Mouse (Mus musculus) intestine, embryonic 16.5 days (tissue): ENCODE measurements at regions not wholly inside any gene's neighbourhood (a gene's known extent, or its start where the extent isn't known, plus 50 kb on each side); places are given as distances from the start of the nearest gene placed in this dataset.
A peak's percentile ranks its signal among the peaks of the same experiment; 100 is the strongest.

Experiments used
- ATAC-seq: fragments of 200-750 bp; cut with Nextera tagmentation; 2 replicates; pipeline ENCODE4 v1.8.0; 2017; ENCODE audit warnings: moderate TSS enrichment, moderate library complexity
- H3K27ac ChIP-seq: fragments of 300-500 bp; sonication (generic); 2 replicates; pipeline ENCODE4 v1.5.1; 2014; ENCODE audit warnings: mild to moderate bottlenecking, low read length
- H3K27me3 ChIP-seq: fragments of 300-500 bp; sonication (generic); replicated peaks from 2 replicates; pipeline ENCODE4 v1.6.1; 2014; ENCODE audit warnings: low read length, control low read depth, mixed read lengths; ENCODE audit not compliant: control insufficient read depth, insufficient read depth
- H3K36me3 ChIP-seq: fragments of 300-500 bp; sonication (generic); 2 replicates; pipeline ENCODE4 v1.6.1; 2014; ENCODE audit warnings: low read length, control low read depth; ENCODE audit not compliant: control insufficient read depth, insufficient read depth
- H3K4me1 ChIP-seq: fragments of 300-500 bp; sonication (generic); 2 replicates; pipeline ENCODE4 v1.6.1; 2014; ENCODE audit warnings: low read length, control low read depth, mixed read lengths; ENCODE audit not compliant: control insufficient read depth, insufficient read depth
- H3K4me2 ChIP-seq: fragments of 300-500 bp; sonication (generic); 2 replicates; pipeline ENCODE4 v1.6.1; 2014; ENCODE audit warnings: low read depth, low read length, control low read depth
- H3K4me3 ChIP-seq: fragments of 300-500 bp; sonication (generic); 2 replicates; pipeline ENCODE4 v1.5.1; 2014; ENCODE audit warnings: mild to moderate bottlenecking, low read length
- H3K9ac ChIP-seq: fragments of 300-500 bp; sonication (generic); 2 replicates; pipeline ENCODE4 v1.6.1; 2014; ENCODE audit warnings: low read depth, low read length
- H3K9me3 ChIP-seq: fragments of 300-500 bp; sonication (generic); 2 replicates; pipeline ENCODE4 v1.6.1; 2016; ENCODE audit warnings: low read length, control low read depth; ENCODE audit not compliant: control insufficient read depth
- WGBS: fragments of 180-500 bp; shearing (Covaris S2); extraction: QIAGEN DNeasy Blood & Tissue Kit; methylation state at CpG from one replicate; pipeline ENCODE4 v1.1.7; 2014; 5-methylcytosine and 5-hydroxymethylcytosine counted together

DNA sequence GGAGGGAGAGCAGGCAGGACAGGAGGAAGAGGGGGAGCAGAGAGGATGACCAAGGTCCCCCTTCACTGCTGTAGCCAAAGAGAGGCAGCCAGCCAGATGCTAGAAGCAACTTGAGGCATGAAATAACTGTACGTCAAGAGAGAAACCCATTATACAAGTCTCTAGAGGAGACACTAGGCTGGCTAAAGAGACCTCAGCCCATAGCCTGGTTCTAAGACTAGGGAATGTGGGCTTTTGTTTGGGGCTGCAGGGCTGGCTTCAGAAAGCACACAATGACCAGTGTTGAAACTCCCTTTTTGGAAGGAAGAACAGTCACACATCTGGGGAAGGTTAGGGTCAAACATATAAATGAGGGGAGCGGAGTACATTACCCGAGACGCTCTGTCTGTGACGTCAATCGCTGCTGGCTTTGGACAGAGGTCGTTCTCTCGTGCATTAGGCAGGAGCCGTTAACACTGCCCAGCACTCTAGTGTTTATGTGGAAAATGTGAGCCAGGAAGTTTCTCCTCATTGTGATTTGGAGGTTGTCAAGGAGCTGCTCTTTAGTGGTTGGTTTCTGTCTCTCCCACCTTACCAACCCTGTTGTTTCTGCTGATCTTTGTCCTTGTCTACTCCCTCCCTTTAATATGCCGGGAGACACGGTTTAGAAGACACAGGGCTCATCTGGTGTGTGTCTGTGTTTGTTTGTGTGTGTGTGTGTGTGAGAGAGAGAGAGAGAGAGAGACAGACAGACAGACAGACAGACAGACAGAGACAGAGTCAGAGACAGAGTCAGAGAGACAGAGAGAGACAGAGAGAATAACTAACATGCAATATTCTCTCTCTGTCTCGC is 57.5 kb upstream of the Gm45716 start:
- WGBS = 22% methylated on average over 12 of the region's 12 CpGs
- peak overlapping the region; percentile 31 for H3K4me2 ChIP-seq
- peaks cover 7% of the 10 kb centered on the region for H3K4me1 ChIP-seq
- H3K9ac ChIP-seq = no peak overlapping the region
- no peaks in the 10 kb centered on the region for H3K9me3 ChIP-seq
- ATAC-seq = peak; percentile 64; the same call in 1 of the 2 replicates
- H3K4me3 ChIP-seq = no peak overlapping the region
- H3K27ac ChIP-seq = 0 out of 2 replicates have a peak overlapping the region, but pooled peaks have one; percentile 17
- H3K36me3 ChIP-seq = no peaks in the 10 kb centered on the region
- H3K27me3 ChIP-seq = no peaks in the 10 kb centered on the region

DNA sequence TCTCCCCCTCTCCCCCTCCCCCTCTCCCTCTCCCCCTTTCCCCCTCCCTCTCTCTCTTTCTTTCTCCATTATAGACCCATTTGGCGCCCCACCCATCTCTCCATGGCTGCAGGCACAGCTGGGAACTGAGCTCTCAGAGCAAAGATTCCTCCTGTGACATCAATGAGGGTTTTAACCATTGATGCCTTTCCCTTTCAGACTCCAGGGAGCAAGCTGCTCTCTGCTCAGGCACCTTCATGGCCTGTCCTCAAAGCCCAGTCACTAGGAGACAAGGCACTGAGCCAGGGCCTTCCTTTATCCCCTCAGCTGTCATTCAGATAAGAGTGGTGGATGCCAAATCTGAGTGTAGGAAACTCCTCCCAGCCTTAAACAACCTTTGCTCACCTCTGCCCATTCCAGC is 56.8 kb upstream of the Gm45716 start:
- Histone ChIP-seq H3K4me3 (no peak overlapping the region), H3K27ac (no peak overlapping the region), H3K36me3 (no peaks in the 10 kb centered on the region), H3K9ac (no peak overlapping the region), H3K9me3 (no peaks in the 10 kb centered on the region), H3K27me3 (no peaks in the 10 kb centered on the region), H3K4me1 (peaks cover 7% of the 10 kb centered on the region), H3K4me2 (no peak overlapping the region)
- ATAC-seq = no peak
- WGBS = 50% methylated on average over 1 of the region's 1 CpGs

DNA sequence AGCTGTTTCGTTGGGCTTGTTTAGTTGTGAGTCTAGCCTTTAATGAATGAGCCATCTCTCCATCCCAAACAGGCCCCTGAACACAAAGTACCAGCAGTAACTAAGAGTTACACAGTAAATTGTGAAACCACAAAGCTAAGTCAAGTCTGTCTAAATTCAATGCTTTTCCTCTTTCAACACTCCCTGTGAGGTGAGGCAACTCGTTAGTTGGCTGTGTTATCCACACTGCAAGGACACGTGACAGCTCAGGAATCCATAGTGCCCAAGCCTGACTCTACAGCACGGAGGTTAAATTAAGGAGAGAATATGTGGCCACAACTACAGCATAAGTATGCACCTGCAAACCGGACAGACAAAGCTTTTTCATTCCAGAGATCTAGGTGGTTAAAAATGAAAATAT is 54.9 kb upstream of the Gm45716 start:
- no peaks in the 10 kb centered on the region for H3K36me3 ChIP-seq
- H3K4me2 ChIP-seq = no peak overlapping the region
- peaks cover 7% of the 10 kb centered on the region for H3K4me1 ChIP-seq
- no peak for ATAC-seq
- H3K4me3 ChIP-seq = no peak overlapping the region
- H3K9ac ChIP-seq = no peak overlapping the region
- no peak overlapping the region for H3K27ac ChIP-seq
- no peaks in the 10 kb centered on the region for H3K9me3 ChIP-seq
- no peaks in the 10 kb centered on the region for H3K27me3 ChIP-seq
- 75% methylated on average over 5 of the region's 5 CpGs for WGBS

GRCm38 (mm10) chr11:90136307-90136706 is 51.2 kb upstream of the Gm45716 start:
- H3K4me3 ChIP-seq = no peak overlapping the region
- no peaks in the 10 kb centered on the region for H3K36me3 ChIP-seq
- H3K9ac ChIP-seq = no peak overlapping the region
- no peak overlapping the region for H3K4me2 ChIP-seq
- no peaks in the 10 kb centered on the region for H3K9me3 ChIP-seq
- H3K27me3 ChIP-seq = no peaks in the 10 kb centered on the region
- ATAC-seq = no peak
- 60% methylated on average over 7 of the region's 7 CpGs for WGBS
- no peak overlapping the region for H3K27ac ChIP-seq
- no peaks in the 10 kb centered on the region for H3K4me1 ChIP-seq
